Mouse (Mus musculus) retina, postnatal 7 days (tissue): ENCODE measurements around the gene Brd3os.

Experiments
- DNase-seq: peaks from one replicate; pipeline ENCODE4 v3.0.0-alpha.2; 2012; ENCODE audit warnings: low read depth, low spot score

Gene Brd3os

GRCm38 (mm10) chr2:27421293-27422068 lies 20.6 kb upstream of the Brd3os start:
- no peak for DNase-seq

GRCm38 (mm10) chr2:27423596-27423995 lies 18.5 kb upstream of the Brd3os start:
- no peak for DNase-seq

- no peak for DNase-seq
Observed at GRCm38 (mm10) chr2:27425161-27425611, 16.9 kb upstream of the Brd3os start.

- DNase-seq = no peak
Observed at GRCm38 (mm10) chr2:27425751-27426405, 16.2 kb upstream of the Brd3os start.

- DNase-seq = no peak
Observed at GRCm38 (mm10) chr2:27426406-27426854, 15.7 kb upstream of the Brd3os start.

GRCm38 (mm10) chr2:27426855-27427457 lies 15.2 kb upstream of the Brd3os start, which contains the start of gene Vav2:
Gene Vav2 (minus strand): TSS chr2:27427033.
- peak; percentile 70 for DNase-seq

- DNase-seq = peak; percentile 84
Observed at GRCm38 (mm10) chr2:27428071-27428470, 14.1 kb upstream of the Brd3os start.

GRCm38 (mm10) chr2:27430621-27431020 lies 11.5 kb upstream of the Brd3os start:
- no peak for DNase-seq

- DNase-seq = no peak
Observed at GRCm38 (mm10) chr2:27432599-27432998, 9.5 kb upstream of the Brd3os start.

- DNase-seq = no peak
Observed at GRCm38 (mm10) chr2:27437876-27438275, 4.2 kb upstream of the Brd3os start.

GRCm38 (mm10) chr2:27438281-27438680 lies 3.8 kb upstream of the Brd3os start:
- DNase-seq = no peak

GRCm38 (mm10) chr2:27442708-27443449 lies 755 bp downstream of the Brd3os start:
- DNase-seq = no peak

GRCm38 (mm10) chr2:27443450-27443708 lies 1.3 kb downstream of the Brd3os start:
- DNase-seq = no peak

GRCm38 (mm10) chr2:27445910-27446309 lies 3.8 kb downstream of the Brd3os start:
- no peak for DNase-seq

GRCm38 (mm10) chr2:27446812-27447211 lies 4.7 kb downstream of the Brd3os start:
- DNase-seq = no peak

GRCm38 (mm10) chr2:27447782-27448181 lies 5.7 kb downstream of the Brd3os start:
- no peak for DNase-seq

GRCm38 (mm10) chr2:27450226-27450625 lies 8.1 kb downstream of the Brd3os start:
- no peak for DNase-seq

GRCm38 (mm10) chr2:27459735-27460134 lies 17.6 kb downstream of the Brd3os start:
- no peak for DNase-seq

- no peak for DNase-seq
Observed at GRCm38 (mm10) chr2:27460163-27460562, 18.0 kb downstream of the Brd3os start.

- DNase-seq = no peak
Observed at GRCm38 (mm10) chr2:27460651-27461050, 18.5 kb downstream of the Brd3os start.

GRCm38 (mm10) chr2:27461881-27462660 lies 19.9 kb downstream of the Brd3os start:
- no peak for DNase-seq
